Mouse (Mus musculus) CD4-positive, CD25-positive, alpha-beta regulatory T cell, adult 2 months (primary cell): ENCODE measurements around the gene Cars.
"Not testable (repeated sequence)": the region's sequence is repeated elsewhere in the genome, so short reads cannot be mapped to it uniquely, and the experiment has no call there.

ENCODE experiments used
- DNase-seq: peaks from one replicate; pipeline ENCODE4 v3.0.0-alpha.2; 2012; ENCODE audit warnings: low read depth, low spot score

Cars gene

DNA sequence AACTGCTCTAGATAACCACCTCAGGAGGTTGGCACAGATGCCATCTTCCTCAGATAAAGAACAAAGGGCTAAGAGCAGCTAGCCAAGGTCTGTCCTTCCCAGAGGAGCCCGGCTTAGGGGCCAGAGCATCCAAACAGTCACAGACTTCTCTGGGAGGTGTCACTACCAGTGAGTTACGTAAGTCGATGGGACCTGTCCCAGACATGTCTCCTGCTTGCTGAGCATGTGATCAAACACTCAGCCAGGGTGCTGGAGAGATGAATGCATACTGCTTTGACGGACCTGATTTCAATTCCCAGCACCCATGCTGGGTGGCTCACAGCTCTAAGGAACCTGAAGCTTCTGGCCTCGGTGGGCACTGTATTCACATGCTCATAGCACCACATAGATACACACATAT lies 12.3 kb downstream of the Cars start:
- DNase-seq: no peak

DNA sequence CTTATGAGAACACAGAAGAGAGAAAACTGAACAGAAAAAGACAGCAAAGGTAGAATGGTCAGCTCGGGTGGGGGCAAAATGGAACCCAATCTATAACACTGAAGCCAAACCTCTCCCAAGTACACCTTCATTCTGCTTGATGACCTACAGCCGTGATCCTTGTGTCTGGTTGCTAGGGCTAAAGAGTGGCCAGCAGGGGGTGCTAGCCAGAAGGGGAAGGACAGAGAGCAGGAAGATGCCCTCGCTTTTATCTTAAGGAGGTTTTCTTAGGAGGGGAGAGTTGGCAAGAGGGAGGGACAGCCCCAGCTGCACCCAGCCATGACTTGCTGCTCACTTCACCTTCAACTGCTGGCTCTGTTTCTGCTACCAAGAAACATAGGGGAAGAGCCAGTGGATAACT lies 15.9 kb downstream of the Cars start:
- peak; percentile 89 for DNase-seq

DNA sequence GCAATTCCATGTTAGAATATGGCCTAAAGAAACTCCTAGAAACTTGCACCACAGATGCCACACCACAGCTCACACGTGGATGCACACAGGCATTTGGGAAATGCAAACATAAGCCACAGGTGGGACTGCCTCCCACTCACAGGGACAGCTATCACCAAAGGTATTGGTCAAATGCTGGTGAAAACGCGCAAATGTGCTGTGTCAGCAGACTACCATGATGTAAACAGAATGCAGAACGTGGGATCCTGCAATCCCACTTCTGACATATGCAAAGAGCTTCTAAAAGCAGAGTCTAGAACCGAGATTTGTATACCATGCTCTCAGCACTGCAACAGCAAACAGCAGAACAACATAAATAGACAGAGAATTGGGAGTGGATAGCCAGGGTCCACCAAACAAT lies 16.9 kb downstream of the Cars start:
- no peak for DNase-seq

DNA sequence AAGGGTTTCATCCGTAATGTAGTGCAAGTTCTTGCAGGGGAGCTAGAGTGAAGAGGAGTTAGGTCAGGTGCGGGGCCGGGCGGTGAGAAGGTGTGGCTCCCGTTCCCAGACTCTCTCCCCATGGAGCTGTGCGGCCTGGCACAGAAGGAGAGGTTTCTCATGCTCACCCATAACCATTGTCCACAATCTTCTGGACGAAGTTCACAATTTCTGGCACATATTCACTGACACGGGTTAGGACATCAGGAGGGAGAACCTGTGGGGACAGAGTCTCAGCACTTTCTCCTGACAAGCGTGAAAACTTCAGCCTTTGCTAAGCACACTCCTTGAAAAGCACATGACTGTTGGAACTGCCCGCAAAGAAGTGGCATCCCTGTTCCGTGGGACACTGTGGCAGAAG lies 24.1 kb downstream of the Cars start:
- no peak for DNase-seq

DNA sequence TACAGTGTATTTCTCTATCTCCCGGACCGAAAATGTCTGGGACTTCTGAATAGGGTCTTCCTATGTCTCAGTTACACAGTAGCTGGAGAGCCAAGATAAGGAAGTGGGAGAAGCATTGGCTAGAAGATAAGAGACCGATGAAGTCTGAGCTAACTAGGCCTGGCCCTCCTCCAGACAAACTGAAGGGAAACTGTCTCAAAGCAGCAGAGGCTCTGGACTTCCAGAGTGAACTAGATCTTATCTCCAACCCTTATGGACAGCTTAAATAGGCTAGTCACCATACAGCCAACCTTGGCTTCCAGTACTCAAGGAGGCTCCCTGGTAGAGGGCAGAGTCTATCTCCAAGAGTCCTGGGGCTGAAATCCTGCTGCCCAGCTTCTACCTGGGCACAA lies 34.2 kb downstream of the Cars start:
- DNase-seq: no peak

DNA sequence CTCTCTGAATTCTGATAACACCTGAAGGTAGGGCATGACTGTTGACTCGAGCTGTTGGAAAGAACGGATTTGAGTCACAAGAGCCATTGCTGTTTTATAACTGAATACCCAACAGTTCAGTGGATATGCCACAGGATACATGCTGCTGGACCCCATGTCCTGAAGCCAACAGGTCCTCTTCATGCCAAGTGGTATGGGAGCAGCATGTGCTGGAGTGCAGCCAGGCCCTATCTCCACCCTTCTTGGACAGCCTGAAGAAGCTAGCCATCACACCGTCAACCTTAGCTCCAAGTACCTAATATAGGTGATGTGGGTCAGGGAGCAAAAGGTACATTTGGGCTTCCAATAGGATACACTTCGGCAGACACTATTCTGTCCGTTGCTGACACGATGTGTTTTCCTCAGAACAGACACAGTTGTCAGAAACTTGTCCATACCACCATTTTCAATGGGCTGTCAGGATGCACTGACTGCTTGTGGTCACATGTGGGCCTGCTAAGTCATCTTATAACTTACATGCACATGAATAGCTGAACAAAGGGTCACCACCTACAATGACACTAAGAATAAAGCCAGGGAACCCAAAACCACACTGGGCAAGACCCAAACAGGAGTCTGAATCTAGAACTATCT lies 34.8 kb downstream of the Cars start:
- no peak for DNase-seq

DNA sequence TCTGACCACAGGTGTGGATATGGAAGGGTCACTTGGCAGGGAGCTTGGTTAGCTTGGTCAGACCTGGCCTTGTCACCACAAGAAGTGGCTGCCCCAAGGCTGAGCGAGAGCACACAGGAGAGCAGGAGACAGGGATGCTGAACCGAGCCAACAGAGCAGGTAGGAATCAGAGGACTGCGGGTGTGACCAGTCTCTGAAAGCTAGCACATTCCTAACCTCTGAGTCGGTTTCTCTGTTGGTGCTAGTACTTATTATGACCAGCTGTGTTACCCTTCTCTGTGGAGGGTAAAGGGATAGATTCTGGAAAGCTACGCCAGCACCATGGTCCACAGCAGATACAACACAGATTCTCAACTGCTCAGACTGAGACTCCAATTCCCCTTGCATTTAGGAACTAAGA lies 36.1 kb downstream of the Cars start:
- no peak for DNase-seq

DNA sequence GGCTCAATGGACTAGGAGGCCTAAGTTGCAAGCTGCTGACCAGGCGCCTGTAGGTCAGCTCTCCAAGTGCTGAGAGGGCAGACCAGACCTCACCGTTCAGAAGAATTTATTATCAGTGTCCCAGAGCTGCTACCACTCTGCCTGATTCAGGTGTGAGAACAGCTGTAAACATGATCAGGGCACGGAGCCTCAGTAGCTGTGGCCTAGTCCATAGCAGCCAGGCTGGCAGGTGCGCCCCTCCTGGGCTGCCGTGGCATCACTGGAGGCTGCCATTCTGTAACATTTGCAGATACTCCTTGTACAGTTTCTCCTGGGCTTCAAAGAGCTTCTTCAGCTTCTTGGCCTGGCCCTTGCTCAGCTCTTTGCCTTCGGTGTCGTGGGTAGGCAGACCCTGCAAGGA lies 42.3 kb downstream of the Cars start:
- no peak for DNase-seq

DNA sequence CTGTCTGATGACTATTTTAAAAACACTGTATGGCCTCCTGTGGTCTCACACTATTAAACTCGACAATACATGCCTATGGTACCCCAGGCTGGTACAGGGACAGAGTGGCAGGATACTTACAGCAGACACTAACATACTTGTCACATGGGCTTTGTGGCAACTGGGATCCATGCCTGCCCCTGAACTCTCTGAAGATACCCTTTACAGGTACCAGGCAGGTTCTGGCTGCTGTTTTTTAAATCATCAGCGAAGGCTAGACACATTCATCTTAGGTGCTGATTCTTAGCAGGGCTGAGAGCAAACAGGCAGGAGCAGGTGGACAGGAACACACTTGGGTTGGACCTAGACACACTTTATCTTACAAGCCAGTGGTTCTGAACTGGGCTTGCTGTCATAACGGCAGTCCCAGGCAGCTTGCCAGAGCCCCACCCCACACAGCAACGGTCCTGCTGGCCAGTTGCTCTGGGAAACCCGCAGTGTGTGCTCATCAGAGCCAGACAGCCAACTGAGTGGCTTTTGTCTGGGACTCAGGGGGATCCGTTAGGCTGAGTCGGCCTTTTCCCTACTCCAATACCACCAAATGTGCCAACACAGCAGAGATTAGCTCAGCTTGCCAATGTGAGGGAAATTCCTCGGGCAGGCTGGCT lies 42.8 kb downstream of the Cars start:
- DNase-seq: no peak

DNA sequence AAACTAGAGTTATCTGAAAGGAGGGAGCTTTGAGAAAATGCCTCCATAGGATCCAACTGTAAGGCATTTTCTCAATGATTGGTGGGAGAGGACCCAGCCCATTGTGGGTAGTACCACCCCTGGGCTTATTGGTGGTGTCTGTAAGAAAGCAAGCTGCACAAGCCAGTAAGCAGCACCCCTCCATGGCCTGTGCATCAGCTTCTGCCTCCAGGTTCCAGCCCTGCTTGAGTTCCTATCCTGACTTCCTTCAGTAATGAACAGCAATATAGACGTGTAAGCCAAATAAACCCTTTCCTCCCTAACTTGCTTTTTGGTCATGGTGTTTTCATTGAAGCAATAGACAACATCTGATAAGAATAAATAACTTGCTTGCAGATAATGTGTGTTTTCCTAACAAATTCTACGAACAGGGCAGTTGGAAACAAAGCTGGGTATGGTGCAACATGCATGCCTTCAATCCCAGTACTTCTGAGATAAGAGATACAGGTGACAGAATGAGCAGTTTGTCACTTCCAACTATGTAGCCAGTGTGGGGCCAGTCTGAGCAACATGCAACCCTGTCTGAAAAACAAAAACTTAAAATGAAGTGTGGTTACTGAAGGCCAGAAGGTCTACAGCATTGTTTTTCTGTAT lies 50.2 kb downstream of the Cars start:
- no peak for DNase-seq

DNA sequence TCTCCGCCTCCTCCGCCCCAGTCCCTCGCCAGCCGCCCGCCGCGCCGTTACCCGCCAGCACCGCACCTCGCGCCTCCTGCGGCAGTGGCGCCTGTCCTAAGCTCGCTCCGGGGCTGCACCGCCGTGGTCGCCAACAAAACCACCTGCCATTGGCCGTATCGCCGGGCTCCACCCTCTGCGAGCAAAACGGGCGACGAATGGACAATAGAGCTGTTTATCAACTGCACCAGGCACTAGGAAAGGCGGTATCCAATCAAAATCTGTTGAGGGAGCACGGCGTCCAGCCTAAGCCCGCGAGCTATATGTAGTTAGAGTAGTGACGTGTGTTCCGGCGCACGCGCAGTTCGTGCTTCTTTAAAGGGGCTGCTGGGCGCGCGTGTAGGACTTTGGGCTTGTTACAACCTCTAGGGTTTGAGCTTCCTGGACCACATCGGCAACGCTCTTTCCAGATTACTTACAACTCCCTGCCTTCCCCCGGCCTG lies 50.9 kb downstream of the Cars start, which contains the start of gene Nap1l4:
Gene Nap1l4, minus strand, starts transcription at position 131 of the 482 bp plus-strand sequence.
- peak; percentile 99 for DNase-seq

DNA sequence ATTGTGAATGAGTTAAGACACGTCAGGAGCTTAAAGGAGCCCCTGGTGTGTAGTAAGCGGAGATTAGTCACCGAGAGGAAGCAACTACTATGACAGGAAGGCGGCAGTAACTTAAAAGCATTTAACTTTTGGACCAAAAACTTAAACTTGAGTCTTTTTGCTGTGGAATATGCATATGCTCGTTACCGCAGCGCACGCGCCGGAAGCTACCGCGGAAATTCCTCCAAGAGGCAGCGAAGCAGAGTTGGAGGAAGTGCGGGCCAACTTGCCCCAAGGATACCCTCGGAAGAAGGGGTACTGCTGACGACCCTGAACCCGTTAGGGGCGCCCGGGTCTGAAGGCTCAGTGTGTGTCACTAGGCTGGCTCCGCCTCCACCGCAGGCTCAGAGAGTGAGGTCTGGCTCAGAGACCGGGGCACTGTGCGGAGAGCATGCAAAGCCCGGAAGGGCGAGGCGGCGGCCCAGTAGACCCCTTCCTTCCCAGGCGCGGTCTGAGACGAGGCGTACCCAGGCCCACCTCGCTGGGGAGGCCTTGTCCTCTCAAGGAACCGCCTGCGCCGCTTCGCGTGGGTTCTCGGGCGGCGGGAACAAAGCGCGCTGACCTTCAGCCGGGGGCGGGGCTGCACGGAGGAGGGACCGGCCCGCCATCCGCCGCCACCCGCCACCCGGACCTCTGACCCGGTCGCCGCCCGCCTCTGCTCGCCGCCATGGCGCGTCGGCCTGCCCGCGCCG lies 51.5 kb downstream of the Cars start:
- peak; percentile 84 for DNase-seq

DNA sequence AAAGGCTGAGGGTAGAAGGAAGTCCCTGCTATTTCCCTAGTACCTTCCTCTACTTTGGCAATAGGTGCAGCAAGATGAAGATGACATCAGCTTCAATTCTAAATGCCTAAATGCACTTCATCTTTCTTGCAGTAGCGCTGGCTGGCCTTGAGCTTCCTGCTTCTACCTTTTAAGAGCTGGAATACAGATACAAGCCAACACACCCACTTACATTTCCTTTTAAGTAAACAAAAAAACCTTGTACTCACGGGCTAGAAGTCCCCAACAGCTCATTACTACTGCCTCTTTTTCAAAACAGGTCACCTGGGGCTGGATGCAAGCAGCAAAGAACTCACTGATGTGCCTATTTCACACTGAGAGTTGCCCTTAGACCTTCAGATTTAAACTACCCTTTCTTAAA lies 53.3 kb downstream of the Cars start:
- peak; percentile 49 for DNase-seq

DNA sequence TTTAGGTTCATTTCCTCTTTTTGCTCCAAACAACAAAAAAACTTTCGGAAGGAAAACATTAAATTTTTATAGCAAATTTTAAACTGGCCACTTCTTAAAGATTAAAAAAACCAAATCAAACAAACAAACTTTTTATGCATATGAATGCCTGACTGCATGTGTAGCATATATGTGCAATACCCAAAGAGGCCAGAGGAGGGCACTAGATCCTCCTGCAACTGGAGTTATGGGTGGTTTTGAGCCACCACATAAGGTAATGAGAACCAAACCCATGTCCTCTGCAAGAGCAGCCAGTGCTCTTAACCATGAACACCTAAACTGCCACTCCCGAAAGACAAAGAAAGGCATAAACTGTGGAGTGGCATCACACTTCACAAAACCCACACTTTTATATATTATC lies 55.5 kb downstream of the Cars start:
- DNase-seq: peak; percentile 76

DNA sequence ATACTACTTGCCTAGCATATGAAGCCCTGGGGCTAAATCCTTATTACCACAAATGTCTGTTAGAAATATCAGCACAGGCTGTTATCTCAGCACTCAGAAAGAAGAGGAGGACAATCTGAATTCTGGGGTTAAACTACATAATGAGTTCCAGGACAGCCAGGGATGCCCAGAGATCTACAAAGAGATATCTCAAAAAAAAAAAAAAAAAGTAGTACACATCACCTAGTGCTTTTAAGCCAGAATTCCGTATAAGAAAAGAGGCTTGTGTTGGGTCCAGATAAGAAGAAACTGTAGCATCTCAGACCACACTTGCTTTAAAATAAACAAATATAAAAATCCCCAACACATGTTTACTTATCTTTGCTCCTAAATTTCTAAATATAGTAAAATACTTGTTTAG lies 61.2 kb downstream of the Cars start:
- no peak for DNase-seq

DNA sequence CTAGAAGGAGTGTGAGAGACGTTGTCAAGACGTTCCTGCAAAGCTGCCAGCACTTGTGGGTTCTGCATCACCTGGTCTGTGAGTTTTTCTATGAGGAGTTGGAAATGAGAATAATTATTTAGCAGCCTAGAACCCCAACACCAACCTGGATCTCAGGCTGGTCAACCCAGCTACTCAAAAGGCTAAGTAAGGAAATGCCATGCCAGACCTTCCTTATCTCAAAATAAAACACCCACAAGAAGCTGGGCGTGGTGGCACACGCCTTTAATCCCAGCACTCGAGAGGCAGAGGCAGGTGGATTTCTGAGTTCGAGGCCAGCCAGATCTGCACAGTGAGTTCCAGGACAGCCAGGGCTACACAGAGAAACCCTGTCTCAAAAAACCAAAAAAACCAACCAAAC lies 61.7 kb downstream of the Cars start:
- DNase-seq: not testable (repeated sequence)

DNA sequence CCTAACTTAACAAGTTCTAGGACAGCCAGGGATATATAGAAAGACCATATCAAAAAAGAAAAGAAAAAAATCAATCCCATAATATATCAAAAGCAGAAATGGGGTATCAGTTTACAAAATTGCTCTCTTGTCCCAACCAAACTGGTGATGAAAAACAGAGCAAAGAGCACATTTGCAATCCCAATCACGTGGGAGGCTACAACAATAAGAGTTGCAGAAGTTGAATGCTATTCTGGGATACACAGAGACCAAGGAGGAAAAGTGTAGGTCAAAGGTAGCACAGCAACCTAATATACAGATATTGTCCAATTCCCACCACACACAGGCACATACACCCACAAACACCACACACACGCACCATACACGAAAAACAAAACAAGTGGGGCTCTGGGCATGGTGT lies 63.6 kb downstream of the Cars start:
- no peak for DNase-seq

DNA sequence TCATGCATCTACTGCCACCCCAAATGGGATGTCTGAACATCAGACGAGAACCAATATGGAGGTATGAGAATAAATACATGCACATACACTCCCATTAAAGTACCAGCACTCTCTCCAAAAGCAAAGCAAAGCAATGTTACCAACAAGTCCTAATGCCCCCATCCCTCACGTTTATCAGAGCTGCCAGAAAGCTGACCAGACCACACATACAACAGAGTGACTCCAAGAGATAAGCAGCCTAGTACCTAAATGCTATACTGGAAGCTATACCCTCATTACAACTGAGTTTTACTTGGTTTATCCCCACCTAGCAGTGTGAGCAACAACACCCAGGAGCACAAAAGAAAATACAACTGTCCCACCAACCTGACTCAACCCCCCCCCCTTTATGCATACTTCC lies 66.6 kb downstream of the Cars start:
- DNase-seq: no peak

DNA sequence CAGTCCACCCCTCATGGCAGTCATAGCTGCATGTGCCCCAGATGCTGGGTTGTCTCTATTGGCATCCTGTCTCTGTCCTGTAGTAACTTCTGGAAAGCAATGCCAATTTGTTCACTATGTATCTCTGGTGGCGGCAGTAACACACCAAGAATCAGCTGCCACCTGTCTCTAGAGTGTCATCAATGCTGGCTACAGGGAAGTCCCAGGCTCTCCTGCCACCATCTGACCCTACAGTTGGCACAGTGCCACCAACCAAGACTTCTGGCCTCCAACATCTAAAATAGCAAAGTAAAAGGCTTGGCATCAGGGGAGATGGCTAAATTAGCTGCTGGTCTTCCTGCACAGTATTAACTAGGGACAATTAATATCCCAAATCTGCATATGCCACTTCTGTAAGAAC lies 67.5 kb downstream of the Cars start:
- DNase-seq: no peak

DNA sequence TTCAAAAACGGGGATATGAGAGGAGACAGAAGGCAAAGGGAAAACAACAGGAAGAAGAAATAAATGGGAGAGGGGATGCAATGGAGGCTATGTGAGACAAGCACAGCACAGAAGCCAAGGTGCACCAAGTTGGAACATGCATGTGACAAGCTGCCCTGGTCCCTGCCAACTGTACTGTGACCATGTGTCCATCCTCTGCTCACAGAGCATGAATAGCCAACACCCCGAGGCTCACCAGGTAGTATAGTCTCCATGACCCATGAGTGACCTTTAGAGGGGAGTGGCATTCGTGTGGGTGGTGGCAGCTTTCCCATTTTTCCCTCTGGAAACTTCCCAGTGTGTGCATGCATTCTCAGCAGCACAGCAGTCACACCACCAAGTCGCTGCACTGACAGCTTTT lies 80.6 kb downstream of the Cars start:
- DNase-seq: no peak

DNA sequence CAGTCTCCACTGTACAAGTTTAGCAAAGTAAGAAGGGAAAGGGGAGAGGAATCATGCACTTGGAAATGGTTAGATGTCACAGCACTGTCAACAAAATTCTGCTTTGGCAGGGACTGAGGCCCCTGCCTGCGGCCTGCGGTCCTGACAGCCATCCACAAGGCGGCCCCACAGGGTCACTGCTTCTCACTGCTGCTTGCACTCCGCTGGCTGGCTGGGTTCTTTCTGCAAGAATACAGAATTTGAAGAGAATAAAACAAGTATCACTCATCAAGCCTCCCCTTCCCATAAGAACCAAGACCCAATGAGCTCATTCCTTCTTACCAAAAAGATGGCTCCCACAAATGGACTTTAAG lies 85.5 kb downstream of the Cars start:
- DNase-seq: no peak

DNA sequence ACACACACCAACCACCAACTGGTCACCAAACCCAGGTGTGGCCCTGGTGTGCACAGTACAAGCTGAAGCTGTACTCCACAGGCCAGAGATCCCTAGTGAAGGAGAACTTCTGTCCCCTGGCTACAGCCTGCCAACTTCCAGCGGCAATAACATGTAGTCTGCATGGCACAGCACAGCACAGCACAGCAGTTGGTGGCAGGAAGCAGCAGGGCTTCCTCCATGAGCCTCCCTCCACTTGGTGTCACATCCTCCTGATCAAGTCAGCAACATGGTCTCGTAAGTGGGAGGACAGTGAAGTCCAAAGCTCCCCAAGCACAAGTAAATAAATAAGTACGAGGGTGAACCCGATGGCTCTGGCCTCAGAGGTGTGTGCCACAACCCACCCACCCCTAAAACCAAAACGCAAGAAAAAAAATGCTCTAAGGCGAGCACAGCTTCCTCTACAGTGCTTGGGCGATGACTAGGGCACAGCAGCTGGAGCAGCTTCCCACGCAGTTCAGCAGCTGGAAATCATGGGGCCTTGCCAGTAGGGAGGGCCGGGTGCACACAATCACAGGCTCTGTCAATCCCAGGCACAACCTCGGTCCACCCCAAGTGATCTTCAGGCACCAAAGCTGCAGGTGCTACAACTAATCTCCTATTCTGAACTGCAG lies 86.0 kb downstream of the Cars start:
- DNase-seq: no peak
